Mouse (Mus musculus) heart, embryonic 11.5 days (tissue): Measurements from ENCODE around the gene Fsd1l. TPM values are rescaled to one million over a fixed set of nuclear protein-coding genes. Genes with fewer than 3 reads are reported as not detected.

Experiments
- ATAC-seq: fragments of 200-750 bp; cut with Nextera tagmentation; replicated peaks from 2 replicates; pipeline ENCODE4 v1.8.0; 2017; ENCODE audit warnings: moderate library complexity; ENCODE audit not compliant: insufficient number of reproducible peaks, low FRiP score, low TSS enrichment
- H3K27ac ChIP-seq: fragments of 300-500 bp; sonication (generic); 2 replicates; pipeline ENCODE4 v1.5.1; 2014; ENCODE audit warnings: mild to moderate bottlenecking, low read depth, low read length
- H3K27me3 ChIP-seq: fragments of 300-500 bp; sonication (generic); 2 replicates; pipeline ENCODE4 v1.6.1; 2014; ENCODE audit warnings: mild to moderate bottlenecking, low read length, mixed read lengths; ENCODE audit not compliant: control insufficient read depth, insufficient read depth
- H3K36me3 ChIP-seq: fragments of 300-500 bp; sonication (generic); 2 replicates; pipeline ENCODE4 v1.6.1; 2014; ENCODE audit warnings: mild to moderate bottlenecking, low read length, moderate library complexity, mixed read lengths; ENCODE audit not compliant: control insufficient read depth, insufficient read depth
- H3K4me1 ChIP-seq: fragments of 300-500 bp; sonication (generic); 2 replicates; pipeline ENCODE4 v1.6.1; 2014; ENCODE audit warnings: low read length; ENCODE audit not compliant: control insufficient read depth, insufficient read depth
- H3K4me2 ChIP-seq: fragments of 300-500 bp; sonication (generic); 2 replicates; pipeline ENCODE4 v1.6.1; 2014; ENCODE audit warnings: mild to moderate bottlenecking, moderate library complexity
- H3K4me3 ChIP-seq: fragments of 300-500 bp; sonication (generic); 2 replicates; pipeline ENCODE4 v1.5.1; 2014; ENCODE audit warnings: low read depth, low read length
- H3K9ac ChIP-seq: fragments of 300-500 bp; sonication (generic); 2 replicates; pipeline ENCODE4 v1.6.1; 2014; ENCODE audit warnings: mild to moderate bottlenecking, low read depth, low read length, moderate library complexity
- H3K9me3 ChIP-seq: fragments of 300-500 bp; sonication (generic); replicated peaks from 2 replicates; pipeline ENCODE4 v1.6.1; 2016; ENCODE audit warnings: low read length; ENCODE audit not compliant: control insufficient read depth
- WGBS: fragments of 180-500 bp; shearing (Covaris S2); extraction: QIAGEN DNeasy Blood & Tissue Kit; methylation state at CpG from one replicate; pipeline ENCODE4 v1.1.7; 2014; ENCODE audit not compliant: insufficient replicate concordance; 5-methylcytosine and 5-hydroxymethylcytosine counted together
- polyA plus RNA-seq: library from polyadenylated mRNA; unstranded; fragments of >200 nt; fragmentation: Nextera tagmentation; extraction: Ambion mirVana; gene quantifications from 2 replicates; pipeline ENCODE4 v1.2.1, GENCODE M21; 2014

Fsd1l gene
- polyA plus RNA-seq, 1 experiment from 2014 or later = 11.6 TPM

DNA sequence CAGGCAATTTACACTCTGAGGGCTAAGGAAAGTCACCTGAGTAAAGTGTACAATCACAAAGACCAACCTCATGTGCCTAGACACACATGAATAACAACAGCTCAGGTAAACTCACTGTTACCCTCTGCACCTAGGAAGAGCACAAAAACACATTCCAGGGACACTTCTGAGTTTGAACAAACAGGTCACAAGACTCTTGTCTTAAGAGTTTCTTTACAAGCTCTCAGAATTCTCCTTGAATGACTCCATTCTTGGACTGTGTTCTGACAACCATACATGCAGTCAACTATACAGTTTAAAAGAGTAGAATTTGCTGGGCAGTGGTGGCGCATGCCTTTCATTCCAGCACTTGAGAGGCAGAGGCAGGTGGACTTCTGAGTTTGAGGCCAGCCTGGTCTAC lies 96.8 kb downstream of the Fsd1l start:
- H3K9ac ChIP-seq = no peak overlapping the region
- H3K4me1 ChIP-seq = no peaks in the 10 kb centered on the region
- H3K4me3 ChIP-seq = no peak overlapping the region
- 97% methylated on average over 1 of the region's 1 CpGs for WGBS
- no peak overlapping the region for H3K4me2 ChIP-seq
- no peak overlapping the region for H3K27ac ChIP-seq
- no peak for ATAC-seq
- no peaks in the 10 kb centered on the region for H3K36me3 ChIP-seq
- no peaks in the 10 kb centered on the region for H3K9me3 ChIP-seq
- no peaks in the 10 kb centered on the region for H3K27me3 ChIP-seq

DNA sequence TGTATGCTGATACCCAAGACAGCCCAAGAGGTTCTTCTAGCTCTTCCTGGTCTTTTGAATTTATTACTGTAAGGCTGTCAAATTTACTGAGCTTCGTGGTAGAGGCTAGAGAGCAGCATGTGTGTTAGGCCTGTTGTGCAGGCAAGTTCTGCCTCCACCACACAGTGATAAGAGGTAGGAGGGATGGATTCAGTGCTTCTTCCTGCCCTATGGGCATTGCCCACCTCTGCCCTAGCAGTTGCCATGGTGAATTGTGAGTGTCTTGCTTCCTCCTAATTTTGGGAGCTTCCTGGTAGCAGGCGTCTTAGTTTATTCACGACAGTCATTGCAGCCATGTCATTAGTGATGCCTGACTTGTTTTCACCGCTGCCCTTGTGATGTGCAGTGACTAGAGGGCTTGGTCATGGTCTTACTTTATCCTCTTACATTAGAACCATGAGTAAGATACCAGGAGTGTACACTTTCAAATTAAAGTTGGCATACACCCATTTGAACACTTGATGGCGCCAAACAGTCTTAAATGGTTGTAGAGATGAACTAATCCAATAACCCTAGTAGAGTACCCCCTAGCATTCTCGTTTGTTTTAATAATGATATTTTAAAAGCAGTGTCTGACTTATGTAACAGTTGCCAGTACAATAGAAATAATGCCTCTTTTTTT lies 107.8 kb downstream of the Fsd1l start:
- Histone ChIP-seq H3K27ac (no peak overlapping the region), H3K4me3 (no peak overlapping the region), H3K27me3 (no peaks in the 10 kb centered on the region), H3K9ac (no peak overlapping the region), H3K4me1 (no peaks in the 10 kb centered on the region), H3K36me3 (peaks cover 6% of the 10 kb centered on the region), H3K4me2 (no peak overlapping the region), H3K9me3 (no peaks in the 10 kb centered on the region)
- no peak for ATAC-seq
- WGBS = 42% methylated on average over 6 of the region's 6 CpGs

DNA sequence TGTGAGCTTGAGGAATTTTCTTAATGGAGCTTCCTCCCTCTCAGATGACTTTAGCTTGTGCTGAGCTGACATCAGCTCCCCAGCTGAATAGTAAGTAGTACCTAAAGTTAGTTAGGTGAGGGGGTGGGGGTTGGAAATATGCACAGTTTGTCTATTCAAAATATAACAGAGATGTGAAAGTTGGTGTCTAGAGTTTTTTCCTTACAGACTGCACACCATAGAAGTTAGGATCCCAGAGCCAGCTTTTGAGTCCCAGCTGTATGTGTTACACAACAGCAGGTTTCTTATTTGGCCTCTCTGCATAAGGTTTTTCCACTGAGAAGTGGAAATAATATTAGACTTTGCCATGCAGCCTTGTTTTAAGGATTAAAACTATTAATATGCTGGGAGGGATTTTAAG lies 118.6 kb downstream of the Fsd1l start:
- H3K9ac ChIP-seq = no peak overlapping the region
- H3K4me3 ChIP-seq = no peak overlapping the region
- no peaks in the 10 kb centered on the region for H3K27me3 ChIP-seq
- H3K27ac ChIP-seq = no peak overlapping the region
- H3K4me1 ChIP-seq = no peaks in the 10 kb centered on the region
- H3K36me3 ChIP-seq = peaks cover 4% of the 10 kb centered on the region; the same call in 1 of the 2 replicates
- H3K4me2 ChIP-seq = no peak overlapping the region
- ATAC-seq = no peak
- H3K9me3 ChIP-seq = no peaks in the 10 kb centered on the region

DNA sequence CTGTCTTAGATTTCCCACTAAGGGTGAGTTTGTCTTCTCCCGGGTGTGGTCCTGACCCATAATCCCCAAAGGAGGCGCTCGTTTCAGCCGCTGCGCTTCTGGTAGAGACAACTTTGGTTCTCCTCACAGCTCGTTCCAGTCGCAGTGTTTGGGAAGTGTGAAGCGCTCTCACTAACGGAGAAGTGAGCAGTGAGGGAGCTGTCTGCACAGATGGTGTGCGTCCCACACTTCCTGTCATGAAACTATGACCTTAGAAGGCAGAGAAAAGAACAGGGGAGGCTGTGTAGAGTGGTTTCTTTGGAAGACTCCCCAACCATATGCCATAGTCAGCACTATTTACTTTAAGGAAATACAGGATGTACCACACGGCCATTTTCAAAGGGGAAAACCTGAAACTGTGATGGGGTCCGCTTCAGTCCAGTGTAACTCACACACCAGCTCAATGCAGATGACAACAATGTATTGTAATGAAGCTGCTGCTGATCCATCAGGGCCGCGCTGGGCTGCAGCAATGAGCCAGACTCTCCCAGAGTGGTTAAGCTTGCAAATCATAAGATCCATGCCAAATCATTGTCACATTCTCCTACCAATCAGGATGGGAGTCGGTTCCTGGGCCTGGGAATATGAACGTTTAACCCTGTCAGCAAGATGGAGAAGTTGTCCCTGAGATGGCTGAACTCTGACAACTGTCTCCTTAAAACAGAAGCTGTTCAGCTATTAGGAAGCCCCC lies 119.3 kb downstream of the Fsd1l start:
- WGBS = 76% methylated on average over 16 of the region's 16 CpGs
- no peak overlapping the region for H3K9ac ChIP-seq
- no peak overlapping the region for H3K4me3 ChIP-seq
- no peaks in the 10 kb centered on the region for H3K9me3 ChIP-seq
- no peaks in the 10 kb centered on the region for H3K4me1 ChIP-seq
- no peak overlapping the region for H3K4me2 ChIP-seq
- no peak overlapping the region for H3K27ac ChIP-seq
- ATAC-seq = no peak
- no peaks in the 10 kb centered on the region for H3K27me3 ChIP-seq
- peaks cover 4% of the 10 kb centered on the region; the same call in 1 of the 2 replicates for H3K36me3 ChIP-seq

Other genes starting within 250 kb of the Fsd1l start
- gene Slc44a1, start 191.1 kb upstream of the Fsd1l start, polyA plus RNA-seq = 19.5 and 25.5 TPM in 2 replicates
- gene Fktn, start 82.5 kb downstream of the Fsd1l start, polyA plus RNA-seq = 14.5 and 15.9 TPM in 2 replicates
- 0.07 and 0.10 TPM in 2 replicates for gene Tal2, start 148.2 kb downstream of the Fsd1l start, polyA plus RNA-seq
- gene Tmem38b, start 194.6 kb downstream of the Fsd1l start, polyA plus RNA-seq = 13.3 and 14.4 TPM in 2 replicates